Comparison of ENCODE assay signal across 19 mouse cellular contexts in genomic region chr5:150223546-150224239, GRCm38 (mm10).
DNase-seq lines count a peak whose midpoint lies in the region; TF ChIP-seq lines count a peak whose summit lies in the region.
"Had no signal": no experiment of that assay in that cellular context is flagged by ENCODE, and none has a peak within 500 bp of the region (broad histone marks: within the 10 kb centered on the region; RNA-seq: fewer than 3 reads in every experiment).

No protein-coding gene starts in this region.

- WGBS in heart, embryonic 10.5 days = 85% methylated on average over 10 of the region's 10 CpGs
- 92% methylated on average over 10 of the region's 10 CpGs for WGBS in thymus, adult 2 months

- no peaks in the 10 kb centered on the region for H3K9me3 ChIP-seq in heart, embryonic 10.5 days
- H3K9me3 ChIP-seq: embryonic facial prominence, embryonic 12.5 days; forebrain, embryonic 15.5 days; heart, embryonic 12.5 days; hindbrain, embryonic 10.5 days had no signal

- no peaks in the 10 kb centered on the region for H3K4me1 ChIP-seq in heart, embryonic 10.5 days
- H3K4me1 ChIP-seq in thymus, adult 2 months (replicated peaks; ENCODE audit: control insufficient read depth, insufficient read depth, low read length) = no peaks in the 10 kb centered on the region
- H3K4me1 ChIP-seq: embryonic facial prominence, embryonic 12.5 days; forebrain, embryonic 15.5 days; hindbrain, embryonic 10.5 days had no signal

- no peak for TF ChIP-seq CTCF in thymus, adult 2 months (IDR thresholded peaks at IDR 0.05; ENCODE audit: borderline replicate concordance, control insufficient read depth, extremely low read depth, insufficient read depth, low read length, poor library complexity)

- DNase-seq in heart, adult 11 months = peak; percentile 89
- no peak for DNase-seq in heart, embryonic 10.5 days (ENCODE audit: low spot score)
- no peak for DNase-seq in thymus, adult 2 months
- no peak for DNase-seq in thymus, adult 18-20 months
- DNase-seq in induced T-regulatory cell, adult 2 months (ENCODE audit: low read depth) = peak; percentile 88
- DNase-seq in splenic B cell, adult 2 months (ENCODE audit: low read depth, low spot score) = peak; percentile 20
- no peak for DNase-seq in right cerebral cortex, adult 18-20 months
- no peak for DNase-seq in gastrocnemius, postnatal 4 days (ENCODE audit: low spot score in 2 of 2)
- DNase-seq: adrenal gland, postnatal 10 days; cerebellum, adult 11-12 months; cerebellum, adult 9-10 months; cerebellum, postnatal 25 days; gastrocnemius, postnatal 10 days had no signal

- H3K36me3 ChIP-seq in heart, embryonic 10.5 days = no peaks in the 10 kb centered on the region
- H3K36me3 ChIP-seq in thymus, adult 2 months (ENCODE audit: control insufficient read depth, insufficient read depth, low read length) = no peaks in the 10 kb centered on the region
- H3K36me3 ChIP-seq in splenic B cell, adult 2 months (ENCODE audit: control insufficient read depth, insufficient read depth, low read length, poor library complexity, severe bottlenecking) = no peaks in the 10 kb centered on the region
- H3K36me3 ChIP-seq: embryonic facial prominence, embryonic 12.5 days; forebrain, embryonic 15.5 days; G1E; heart, embryonic 12.5 days; hindbrain, embryonic 10.5 days had no signal

- no peak for TF ChIP-seq POLR2A in thymus, adult 2 months (IDR thresholded peaks at IDR 0.05; ENCODE audit: control insufficient read depth, extremely low read depth, insufficient read depth, low read length, poor library complexity)

- H3K27me3 ChIP-seq in heart, embryonic 10.5 days (ENCODE audit: insufficient read depth, poor library complexity, severe bottlenecking) = no peaks in the 10 kb centered on the region
- H3K27me3 ChIP-seq in thymus, adult 2 months (ENCODE audit: control insufficient read depth, insufficient read depth, low read length) = no peaks in the 10 kb centered on the region
- H3K27me3 ChIP-seq in splenic B cell, adult 2 months (ENCODE audit: control insufficient read depth, insufficient read depth, low read length, poor library complexity, severe bottlenecking) = no peaks in the 10 kb centered on the region
- H3K27me3 ChIP-seq: embryonic facial prominence, embryonic 12.5 days; forebrain, embryonic 15.5 days; heart, embryonic 12.5 days had no signal

- no peak overlapping the region for H3K27ac ChIP-seq in heart, embryonic 10.5 days
- H3K27ac ChIP-seq in thymus, adult 2 months (ENCODE audit: control insufficient read depth, insufficient read depth, low read length) = peak overlapping the region; percentile 13; the same call in 1 of the 2 replicates
- H3K27ac ChIP-seq: embryonic facial prominence, embryonic 12.5 days; forebrain, embryonic 15.5 days; hindbrain, embryonic 10.5 days; hindbrain, embryonic 14.5 days had no signal

- H3K4me3 ChIP-seq in heart, embryonic 10.5 days = no peak overlapping the region
- H3K4me3 ChIP-seq in thymus, adult 2 months (ENCODE audit: control insufficient read depth, insufficient read depth, low read length) = no peak overlapping the region
- H3K4me3 ChIP-seq: embryonic facial prominence, embryonic 12.5 days; forebrain, embryonic 15.5 days; heart, embryonic 12.5 days; hindbrain, embryonic 10.5 days had no signal

Comparison
In these comparisons a context has a peak if more than half of its experiments do, and no peak if none do; other contexts are left out.
1. DNase-seq: peak in heart, adult 11 months (single experiment), induced T-regulatory cell, adult 2 months (single experiment) and splenic B cell, adult 2 months (single experiment); none in heart, embryonic 10.5 days (single experiment), thymus, adult 2 months (single experiment), thymus, adult 18-20 months (0 of 2), right cerebral cortex, adult 18-20 months (single experiment) and gastrocnemius, postnatal 4 days (0 of 2).